Mouse (Mus musculus) heart, adult 2 months (tissue): ENCODE results near the gene Slc25a18.

Source experiments
- CTCF ChIP-seq: fragments of 200-600 bp; IDR thresholded peaks from 2 replicates; pipeline ENCODE4 v1.8.1; 2022; ENCODE audit warnings: antibody characterized with exemption, mild to moderate bottlenecking, moderate library complexity
- POLR2A ChIP-seq: fragments of 200-500 bp; IDR thresholded peaks from 2 replicates; pipeline ENCODE4 v1.6.1; 2011; ENCODE audit warnings: mild to moderate bottlenecking, low read depth, low read length, control low read depth; ENCODE audit not compliant: insufficient read depth

- no peak for TF ChIP-seq POLR2A
- no peak for TF ChIP-seq CTCF
Observed at GRCm38 (mm10) chr6:120790153-120790552, 16.8 kb downstream of the Slc25a18 start.
